Mouse (Mus musculus): Measurements from ENCODE around the gene Smg9.

GRCm38 (mm10) chr7:24368946-24369345 is 30.5 kb upstream of the Smg9 start:
- TF ChIP-seq MAFK (IDR thresholded peaks at IDR 0.05; ENCODE audit: insufficient read depth, low read depth, low read length) (no peak), ZNF384 (IDR thresholded peaks at IDR 0.05; ENCODE audit: low read depth, low read length) (no peak), CHD2 (IDR thresholded peaks at IDR 0.05; ENCODE audit: low read depth, low read length) (no peak)

All from ES-E14 (cell line).